Mouse (Mus musculus) layer of hippocampus, postnatal 25 days (tissue): ENCODE measurements around the gene Pex11a. TPM values are rescaled to one million over a fixed set of nuclear protein-coding genes. Genes with fewer than 3 reads are reported as not detected.

Source experiments
- total RNA-seq, 2 experiments: library from RNA; stranded (reverse); gene quantifications; 2 replicates each; pipeline ENCODE4 v1.2.3; 2021

Pex11a gene
- total RNA-seq, 2 experiments from 2014 or later = 11.5 to 13.5 TPM

Other genes starting within 250 kb of the Pex11a start
- 1 to 10 TPM; 2.1 to 2.4 TPM for gene Rhcg, start 125.5 kb downstream of the Pex11a start, total RNA-seq
- gene Ticrr, start 82.9 kb downstream of the Pex11a start, total RNA-seq = under 1 TPM; 0.14 to 0.27 TPM
- 1 to 10 TPM; 1.9 to 2.4 TPM for gene Kif7, start 27.4 kb downstream of the Pex11a start, total RNA-seq
- under 1 TPM; 0.28 to 0.49 TPM for gene Plin1, start 10.2 kb downstream of the Pex11a start, total RNA-seq
- gene Wdr93, start within 50 bp of the Pex11a start, total RNA-seq = under 1 TPM; 0.26 to 0.27 TPM
- gene Mesp1, start 50.7 kb upstream of the Pex11a start, total RNA-seq = under 1 TPM; 0.28 to 0.62 TPM
- 1 to 10 TPM; 1.3 to 1.7 TPM for gene Mesp2, start 67.6 kb upstream of the Pex11a start, total RNA-seq
- gene Anpep, start 117.9 kb upstream of the Pex11a start, total RNA-seq = 1 to 10 TPM; 2.9 to 4.3 TPM
- gene Ap3s2, start 177.5 kb upstream of the Pex11a start, total RNA-seq = 10 to 100 TPM; 46.6 to 51.4 TPM
- gene Arpin, start 192.2 kb upstream of the Pex11a start, total RNA-seq = 10 to 100 TPM; 11.7 to 14.2 TPM